18 mouse cellular contexts compared by ENCODE assay signal in the genomic region with DNA sequence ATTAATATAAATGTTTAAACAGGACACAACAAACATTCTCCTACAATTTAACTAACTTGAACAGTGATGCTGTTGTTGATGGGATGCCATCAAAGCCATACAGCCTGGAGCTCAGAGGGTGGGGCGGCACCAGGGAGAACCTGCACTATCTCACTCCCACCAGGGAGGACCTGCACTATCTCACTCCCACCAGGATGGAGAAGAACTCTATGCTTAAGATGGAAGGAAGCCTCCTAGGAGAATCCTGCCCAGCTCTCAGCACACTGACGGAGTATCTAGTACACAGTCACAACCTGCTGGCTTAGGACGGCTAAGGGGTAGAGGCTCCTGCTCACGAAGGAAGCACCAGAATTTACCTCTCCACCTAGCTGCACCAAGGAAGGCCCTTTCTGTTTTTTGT. TPM values are rescaled to one million over a fixed set of nuclear protein-coding genes. Genes with fewer than 3 reads are reported as not detected.
DNase-seq lines count a peak whose midpoint lies in the region; ATAC-seq and TF ChIP-seq lines count a peak whose summit lies in the region.
"Had no signal": no experiment of that assay in that cellular context is flagged by ENCODE, and none has a peak within 500 bp of the region (broad histone marks: within the 10 kb centered on the region; RNA-seq: fewer than 3 reads in every experiment).

No protein-coding gene starts in this region.

- intact Hi-C loops in gastrocnemius, adult 2 months (cut with DNase I): loop anchor here (10.0 kb wide), 1 partner anchor 112 kb away; no protein-coding TSS in a partner anchor

- no peaks in the 10 kb centered on the region for H3K9me3 ChIP-seq in forebrain, embryonic 10.5 days
- no peaks in the 10 kb centered on the region for H3K9me3 ChIP-seq in forebrain, embryonic 11.5 days (ENCODE audit: control insufficient read depth, low read length)
- no peaks in the 10 kb centered on the region for H3K9me3 ChIP-seq in lung, embryonic 14.5 days (ENCODE audit: low read depth, low read length)
- H3K9me3 ChIP-seq in liver, embryonic 11.5 days (ENCODE audit: control insufficient read depth, low read length): no peaks in the 10 kb centered on the region
- H3K9me3 ChIP-seq: limb, embryonic 13.5 days; megakaryocyte, embryonic 14.5 days had no signal

- no peaks in the 10 kb centered on the region for H3K27me3 ChIP-seq in forebrain, embryonic 10.5 days (ENCODE audit: poor library complexity, severe bottlenecking)
- H3K27me3 ChIP-seq in forebrain, embryonic 11.5 days (ENCODE audit: control insufficient read depth, insufficient read depth, low read length): no peaks in the 10 kb centered on the region
- H3K27me3 ChIP-seq in lung, embryonic 14.5 days (ENCODE audit: insufficient read depth, low read length): no peaks in the 10 kb centered on the region
- H3K27me3 ChIP-seq in liver, embryonic 11.5 days (replicated peaks; ENCODE audit: control insufficient read depth, insufficient read depth, low read length): 0 out of 2 replicates have a peak, but pooled peaks cover 1% of the 10 kb centered on the region
- H3K27me3 ChIP-seq: limb, embryonic 13.5 days had no signal

- no peak for ATAC-seq in forebrain, embryonic 11.5 days (replicated peaks; ENCODE audit: low FRiP score)
- no peak for ATAC-seq in lung, embryonic 14.5 days (ENCODE audit: insufficient read depth)
- ATAC-seq in liver, embryonic 11.5 days (replicated peaks; ENCODE audit: low FRiP score): peak; percentile 89
- ATAC-seq: forebrain, embryonic 16.5 days; intestine, postnatal 0 days had no signal

- H3K9ac ChIP-seq in forebrain, embryonic 11.5 days (ENCODE audit: low read length): no peak overlapping the region
- H3K9ac ChIP-seq in lung, embryonic 14.5 days: peak overlapping the region; percentile 13; the same call in 1 of the 2 replicates
- peak overlapping the region; percentile 21; the same call in 1 of the 2 replicates for H3K9ac ChIP-seq in liver, embryonic 11.5 days (ENCODE audit: low read depth, low read length)
- H3K9ac ChIP-seq: limb, embryonic 13.5 days had no signal

- no peak overlapping the region for H3K4me2 ChIP-seq in forebrain, embryonic 11.5 days (ENCODE audit: low read depth, low read length, severe bottlenecking)
- H3K4me2 ChIP-seq in lung, embryonic 14.5 days: 0 out of 2 replicates have a peak overlapping the region, but pooled peaks have one; percentile 20
- H3K4me2 ChIP-seq in liver, embryonic 11.5 days: peak overlapping the region; percentile 91

- no peak overlapping the region for H3K27ac ChIP-seq in forebrain, embryonic 10.5 days
- no peak overlapping the region for H3K27ac ChIP-seq in forebrain, embryonic 11.5 days (ENCODE audit: low read depth, low read length)
- no peak overlapping the region for H3K27ac ChIP-seq in lung, embryonic 14.5 days (ENCODE audit: low read depth)
- peak overlapping the region; percentile 62; the same call in 1 of the 2 replicates for H3K27ac ChIP-seq in liver, embryonic 11.5 days (ENCODE audit: low read depth, low read length)
- no peak overlapping the region for H3K27ac ChIP-seq in gastrocnemius, adult 2 months
- H3K27ac ChIP-seq: limb, embryonic 13.5 days had no signal

- 86% methylated on average over 4 of the region's 4 CpGs for WGBS in forebrain, embryonic 10.5 days
- WGBS in forebrain, embryonic 11.5 days: 87% methylated on average over 4 of the region's 4 CpGs
- WGBS in lung, embryonic 14.5 days: 88% methylated on average over 4 of the region's 4 CpGs
- WGBS in lung, adult 2 months: 83% methylated on average over 4 of the region's 4 CpGs
- WGBS in liver, embryonic 11.5 days: 60% methylated on average over 4 of the region's 4 CpGs

- no peak for DNase-seq in forebrain, embryonic 10.5 days (ENCODE audit: extremely low spot score, low spot score)
- no peak for DNase-seq in forebrain, embryonic 11.5 days (ENCODE audit: low spot score)
- no peak for DNase-seq in lung, embryonic 14.5 days
- DNase-seq in lung, adult 2 months: no peak
- DNase-seq in liver, embryonic 11.5 days (ENCODE audit: low spot score): peak; percentile 47
- DNase-seq in spleen, postnatal 36 days (ENCODE audit: low spot score in 2 of 2): peak; percentile 58 to 79
- no peak for DNase-seq in gastrocnemius, adult 2 months
- no peak for DNase-seq in lung, postnatal 10 days
- DNase-seq: adrenal gland, postnatal 36 days; cerebellum, adult 2 months; gastrocnemius, postnatal 36 days; heart, postnatal 36 days; kidney, postnatal 36 days; layer of hippocampus, postnatal 36 days had no signal

- H3K36me3 ChIP-seq in forebrain, embryonic 10.5 days (replicated peaks): peaks cover 9% of the 10 kb centered on the region
- H3K36me3 ChIP-seq in forebrain, embryonic 11.5 days (ENCODE audit: control insufficient read depth, insufficient read depth, low read length): no peaks in the 10 kb centered on the region
- no peaks in the 10 kb centered on the region for H3K36me3 ChIP-seq in lung, embryonic 14.5 days (ENCODE audit: insufficient read depth)
- H3K36me3 ChIP-seq in liver, embryonic 11.5 days (ENCODE audit: control insufficient read depth, insufficient read depth, low read length): no peaks in the 10 kb centered on the region
- H3K36me3 ChIP-seq: limb, embryonic 13.5 days had no signal

- H3K4me1 ChIP-seq in forebrain, embryonic 10.5 days: peaks cover 20% of the 10 kb centered on the region
- 0 out of 2 replicates have a peak, but pooled peaks cover 2% of the 10 kb centered on the region for H3K4me1 ChIP-seq in forebrain, embryonic 11.5 days (replicated peaks; ENCODE audit: control insufficient read depth, insufficient read depth, low read length)
- H3K4me1 ChIP-seq in lung, embryonic 14.5 days (ENCODE audit: insufficient read depth): no peaks in the 10 kb centered on the region
- peaks cover 5% of the 10 kb centered on the region for H3K4me1 ChIP-seq in lung, adult 2 months (ENCODE audit: control insufficient read depth, insufficient read depth, low read length)
- H3K4me1 ChIP-seq in liver, embryonic 11.5 days (replicated peaks; ENCODE audit: control insufficient read depth, insufficient read depth, low read length): peaks cover 14% of the 10 kb centered on the region

- no peak for TF ChIP-seq POLR2A in lung, adult 2 months (IDR thresholded peaks at IDR 0.05; ENCODE audit: borderline replicate concordance, extremely low read depth, low read depth, low read length)

- 0 out of 2 replicates have a peak overlapping the region, but pooled peaks have one; percentile 5 for H3K4me3 ChIP-seq in forebrain, embryonic 10.5 days
- no peak overlapping the region for H3K4me3 ChIP-seq in forebrain, embryonic 11.5 days (ENCODE audit: low read depth, low read length)
- H3K4me3 ChIP-seq in lung, embryonic 14.5 days (ENCODE audit: low read depth, low read length): no peak overlapping the region
- H3K4me3 ChIP-seq in lung, adult 2 months (replicated peaks; ENCODE audit: extremely low read depth, low read depth, low read length): no peak overlapping the region
- no peak overlapping the region for H3K4me3 ChIP-seq in liver, embryonic 11.5 days (ENCODE audit: low read depth, low read length)
- H3K4me3 ChIP-seq in gastrocnemius, adult 2 months: no peak overlapping the region
- H3K4me3 ChIP-seq: limb, embryonic 13.5 days; megakaryocyte, embryonic 14.5 days had no signal

- TF ChIP-seq CTCF in lung, embryonic 14.5 days (IDR thresholded peaks at IDR 0.05; ENCODE audit: low read depth): no peak
- TF ChIP-seq CTCF in lung, adult 2 months (IDR thresholded peaks at IDR 0.05; ENCODE audit: insufficient read depth, low read length): no peak
- TF ChIP-seq CTCF in gastrocnemius, adult 2 months (IDR thresholded peaks at IDR 0.05): no peak

RNA-seq across cellular contexts. Expression of a gene that starts 3.4 kb away (rescaled TPM):
- polyA plus RNA-seq in forebrain, embryonic 10.5 days (2016; fragmentation: Nextera tagmentation; extraction: Ambion mirVana): 9.7 and 9.8 TPM in 2 replicates
- polyA plus RNA-seq in forebrain, embryonic 11.5 days (2014; fragmentation: Nextera tagmentation; extraction: Ambion mirVana): 14.4 and 16.3 TPM in 2 replicates
- polyA plus RNA-seq in lung, embryonic 14.5 days (2014; fragmentation: Nextera tagmentation; extraction: Ambion mirVana): 6.8 and 7.0 TPM in 2 replicates
- polyA plus RNA-seq in lung, adult 2 months (2012; rRNA removed): 2.7 and 4.0 TPM in 2 replicates
- 7.3 and 8.5 TPM in 2 replicates for polyA plus RNA-seq in liver, embryonic 11.5 days (2014; fragmentation: Nextera tagmentation; extraction: Ambion mirVana)
- total RNA-seq in gastrocnemius, adult 2 months (2021): 10 to 100 TPM; 23.6 to 28.2 TPM

Comparison
In these comparisons a context has a peak if more than half of its experiments do, and no peak if none do; other contexts are left out.
1. DNase-seq: peak in liver, embryonic 11.5 days (single experiment) and spleen, postnatal 36 days (2 of 2); none in forebrain, embryonic 10.5 days (single experiment), forebrain, embryonic 11.5 days (single experiment), lung, embryonic 14.5 days (single experiment), lung, adult 2 months (single experiment), gastrocnemius, adult 2 months (single experiment) and lung, postnatal 10 days (single experiment).